Mouse (Mus musculus): ENCODE measurements around the gene Myo3a. TPM values are rescaled to one million over a fixed set of nuclear protein-coding genes. Genes with fewer than 3 reads are reported as not detected.
A peak's percentile ranks its signal among the peaks of the same experiment; 100 is the strongest.
"Not testable (repeated sequence)": the region's sequence is repeated elsewhere in the genome, so short reads cannot be mapped to it uniquely, and the experiment has no call there.

Myo3a gene
- total RNA-seq (2017): not detected in 2 replicates

DNA sequence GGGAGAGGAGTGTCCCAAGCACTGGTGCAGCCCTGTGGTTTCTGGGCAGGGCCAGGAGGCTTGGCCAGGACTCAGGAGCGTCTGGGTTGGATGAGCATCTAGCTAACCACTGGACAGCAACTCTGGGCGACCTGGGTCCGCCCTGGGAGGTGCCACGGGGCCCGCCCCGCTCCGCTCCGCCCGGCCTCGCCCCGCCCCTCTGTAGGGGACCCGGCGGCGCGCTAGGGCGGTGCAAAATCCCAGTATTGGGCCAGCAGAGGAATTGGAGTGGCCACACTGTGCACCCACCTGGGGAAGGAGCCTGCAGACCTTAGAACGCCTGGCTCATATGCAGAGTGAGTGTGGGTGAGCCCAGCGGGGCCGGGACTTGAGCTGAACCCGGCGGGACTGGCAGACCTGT, at the start of gene Myo3a:
Gene Myo3a (plus strand): TSS at position 196 of the 400 bp plus-strand sequence.
- ATAC-seq (replicated peaks in 1 of 2; ENCODE audit: insufficient read depth in 1 of 2, low FRiP score in 2 of 2, low TSS enrichment in 1 of 2, low read depth in 1 of 2, poor library complexity in 2 of 2, severe bottlenecking in 2 of 2): peak; percentile 17 to 42; a peak in 1 of 4 replicates

DNA sequence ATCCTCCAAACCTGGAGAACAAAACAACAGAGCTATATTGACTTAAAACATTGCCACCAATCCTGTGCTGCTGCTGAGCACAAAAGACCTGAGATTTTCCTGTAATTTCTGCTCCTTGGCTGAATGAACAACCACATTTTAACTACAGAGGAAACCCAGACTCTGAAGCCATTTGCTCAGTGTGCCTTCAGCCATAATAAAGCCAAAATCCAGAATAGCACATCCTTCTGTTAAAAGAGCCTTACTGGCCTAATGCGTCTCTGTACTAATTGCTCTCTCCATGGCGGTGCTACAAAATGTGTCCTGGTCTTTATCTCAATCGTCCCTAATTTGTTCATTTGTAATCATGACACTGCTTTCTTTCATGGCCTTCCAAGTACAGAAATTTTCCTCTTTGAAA, 23.2 kb downstream of the Myo3a start:
- ATAC-seq (replicated peaks in 1 of 2; ENCODE audit: insufficient read depth in 1 of 2, low FRiP score in 2 of 2, low TSS enrichment in 1 of 2, low read depth in 1 of 2, poor library complexity in 2 of 2, severe bottlenecking in 2 of 2): no peak

DNA sequence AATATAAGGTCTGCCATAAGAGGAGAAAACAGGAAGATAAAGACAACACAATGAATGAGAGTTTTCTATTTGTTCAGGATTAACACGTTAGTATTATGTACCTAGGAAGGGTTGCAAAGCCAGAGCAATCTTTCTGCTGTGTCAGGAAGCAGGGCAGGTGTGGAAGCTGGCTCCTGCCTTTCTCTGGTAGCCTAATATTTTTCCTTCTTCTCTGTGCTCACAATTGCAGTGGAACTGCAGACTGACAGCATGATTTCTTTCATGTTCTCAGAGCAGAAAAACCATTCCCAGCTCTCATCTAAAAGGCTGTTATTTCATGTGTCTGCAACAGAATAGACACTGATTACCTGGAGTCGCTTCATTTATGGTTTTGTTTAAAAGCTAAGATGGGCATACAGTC, 23.7 kb downstream of the Myo3a start:
- no peak for ATAC-seq (replicated peaks in 1 of 2; ENCODE audit: insufficient read depth in 1 of 2, low FRiP score in 2 of 2, low TSS enrichment in 1 of 2, low read depth in 1 of 2, poor library complexity in 2 of 2, severe bottlenecking in 2 of 2)

DNA sequence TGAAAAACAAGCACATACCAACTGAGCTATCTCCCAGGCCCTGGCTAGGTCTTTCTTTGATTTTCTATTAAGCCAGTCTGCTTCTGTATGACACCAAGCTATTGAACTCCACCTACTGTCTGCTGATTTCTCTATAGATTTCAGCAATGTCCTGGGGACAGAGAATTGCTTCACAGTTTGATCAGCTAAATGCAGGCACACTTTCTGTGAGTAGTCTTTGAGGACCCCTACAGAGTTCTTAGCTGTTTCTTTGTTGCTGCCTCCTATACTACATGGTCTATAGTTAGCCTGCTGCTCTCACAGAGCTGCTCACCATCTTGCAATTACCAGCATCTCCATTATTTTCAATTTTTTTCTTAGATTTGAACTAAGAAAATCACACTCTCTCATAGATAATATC, 28.3 kb downstream of the Myo3a start:
- ATAC-seq (replicated peaks in 1 of 2; ENCODE audit: insufficient read depth in 1 of 2, low FRiP score in 2 of 2, low TSS enrichment in 1 of 2, low read depth in 1 of 2, poor library complexity in 2 of 2, severe bottlenecking in 2 of 2): no peak

DNA sequence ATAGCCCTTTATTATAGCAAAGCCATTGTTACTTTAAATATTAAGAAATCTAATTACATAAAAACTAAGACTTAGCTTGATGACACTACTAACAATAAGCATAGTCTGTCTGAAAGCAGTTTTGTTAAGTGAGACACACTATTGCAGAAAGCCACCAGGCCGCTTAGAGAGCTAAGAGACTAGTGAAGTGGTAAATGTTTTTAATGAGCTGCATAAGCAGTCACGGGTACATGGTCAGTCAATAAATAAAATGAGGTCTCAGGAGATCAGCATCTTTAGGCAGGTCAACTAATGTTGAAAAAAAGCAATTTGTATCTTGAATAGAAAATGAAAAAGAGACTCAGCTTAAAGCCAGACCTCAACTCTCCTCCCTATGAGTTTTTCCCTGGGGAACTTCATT, 44.3 kb downstream of the Myo3a start:
- ATAC-seq (replicated peaks in 1 of 2; ENCODE audit: insufficient read depth in 1 of 2, low FRiP score in 2 of 2, low TSS enrichment in 1 of 2, low read depth in 1 of 2, poor library complexity in 2 of 2, severe bottlenecking in 2 of 2): no peak

DNA sequence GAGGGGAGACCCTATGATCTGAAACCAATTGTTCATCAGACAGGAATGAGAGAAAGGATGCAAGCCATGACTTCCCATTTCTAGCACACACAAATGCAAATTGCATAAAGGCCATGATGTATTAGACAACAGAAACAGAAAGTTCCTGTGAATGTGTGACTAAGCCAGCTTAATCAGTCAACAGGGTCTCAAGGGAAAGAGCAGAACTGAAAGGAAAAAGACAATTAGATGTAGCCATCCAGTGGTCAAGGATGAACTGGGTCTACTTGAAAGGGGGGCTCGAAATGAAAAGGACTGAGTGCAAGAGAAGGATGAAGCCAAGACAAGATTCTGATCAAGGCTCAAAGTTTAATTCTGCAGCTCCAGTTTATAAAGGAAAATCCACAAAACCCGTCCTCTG, 58.1 kb downstream of the Myo3a start:
- no peak for ATAC-seq (replicated peaks in 1 of 2; ENCODE audit: insufficient read depth in 1 of 2, low FRiP score in 2 of 2, low TSS enrichment in 1 of 2, low read depth in 1 of 2, poor library complexity in 2 of 2, severe bottlenecking in 2 of 2)

DNA sequence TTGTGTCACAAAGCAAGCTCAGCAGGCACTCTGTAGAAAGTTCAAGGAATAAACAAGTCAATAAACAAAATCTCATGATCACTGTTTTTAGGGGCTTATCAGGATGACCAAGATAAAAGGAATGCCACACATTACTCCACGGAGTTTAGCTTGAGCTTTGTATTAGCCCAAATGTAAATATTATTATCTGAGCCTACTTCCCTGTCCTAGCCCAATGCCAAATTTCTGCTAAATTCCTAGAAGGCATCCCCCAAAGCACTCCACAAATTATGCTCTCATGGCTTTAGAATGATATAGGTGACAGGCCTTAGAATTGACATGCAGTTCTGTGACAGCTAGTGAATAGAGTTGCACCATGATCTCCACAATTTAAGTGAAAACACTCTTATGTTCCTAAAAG, 58.5 kb downstream of the Myo3a start:
- ATAC-seq (replicated peaks in 1 of 2; ENCODE audit: insufficient read depth in 1 of 2, low FRiP score in 2 of 2, low TSS enrichment in 1 of 2, low read depth in 1 of 2, poor library complexity in 2 of 2, severe bottlenecking in 2 of 2): no peak

DNA sequence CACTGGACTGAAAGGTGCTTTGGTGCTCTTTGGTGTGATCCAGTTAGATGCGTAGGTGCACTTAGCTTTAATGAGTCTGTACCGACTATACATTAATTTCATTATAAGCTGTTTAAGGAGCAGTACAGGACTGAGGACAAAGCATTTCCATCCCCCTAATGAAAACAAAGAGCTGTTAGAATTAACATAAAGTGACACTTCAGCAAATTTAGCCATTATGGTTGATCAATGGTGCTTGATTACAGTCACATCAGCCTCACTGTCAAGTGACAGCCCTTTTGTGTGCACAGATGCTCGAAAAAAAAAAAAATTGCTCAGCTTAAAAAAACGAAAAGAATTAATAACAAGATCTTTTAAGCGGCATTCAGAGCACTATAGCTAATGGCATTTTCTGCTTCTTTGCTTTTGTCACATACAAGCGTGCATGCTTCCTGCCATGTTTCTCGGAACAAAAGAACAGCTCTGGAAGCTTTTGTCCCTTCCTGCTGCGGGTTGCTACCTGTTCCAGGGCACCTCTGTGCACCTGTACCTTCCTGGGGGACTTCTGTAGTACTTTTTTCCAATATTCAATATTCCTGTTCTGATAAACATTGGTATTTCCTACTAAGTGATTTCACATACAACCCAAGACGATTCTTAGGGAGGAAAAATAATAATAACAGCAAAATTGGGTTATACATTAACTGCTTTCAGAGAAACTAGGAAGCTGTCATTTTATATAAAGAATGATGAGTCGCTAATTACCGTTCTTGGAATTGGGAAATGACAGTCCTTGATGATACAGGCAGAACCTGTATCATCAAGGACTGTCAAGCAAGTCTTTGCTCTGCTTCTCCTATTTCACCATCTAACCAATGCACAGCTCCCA, 66.5 kb downstream of the Myo3a start:
- ATAC-seq (replicated peaks in 1 of 2; ENCODE audit: insufficient read depth in 1 of 2, low FRiP score in 2 of 2, low TSS enrichment in 1 of 2, low read depth in 1 of 2, poor library complexity in 2 of 2, severe bottlenecking in 2 of 2): no peak

DNA sequence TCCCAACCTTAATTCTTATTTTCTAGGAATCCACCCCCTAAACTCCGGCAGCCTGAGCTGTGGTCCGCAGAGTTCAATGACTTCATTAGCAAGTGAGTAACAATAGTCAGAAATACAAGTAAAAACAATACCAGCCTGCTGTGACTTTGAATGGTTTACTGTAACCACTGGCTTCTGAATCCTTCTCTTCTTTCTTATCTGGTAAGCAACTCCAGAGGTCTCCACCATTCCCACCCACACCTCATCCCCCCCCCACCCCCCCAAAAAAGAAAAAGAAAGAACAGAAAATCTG, 67.1 kb downstream of the Myo3a start:
- no peak for ATAC-seq (replicated peaks in 1 of 2; ENCODE audit: insufficient read depth in 1 of 2, low FRiP score in 2 of 2, low TSS enrichment in 1 of 2, low read depth in 1 of 2, poor library complexity in 2 of 2, severe bottlenecking in 2 of 2)

DNA sequence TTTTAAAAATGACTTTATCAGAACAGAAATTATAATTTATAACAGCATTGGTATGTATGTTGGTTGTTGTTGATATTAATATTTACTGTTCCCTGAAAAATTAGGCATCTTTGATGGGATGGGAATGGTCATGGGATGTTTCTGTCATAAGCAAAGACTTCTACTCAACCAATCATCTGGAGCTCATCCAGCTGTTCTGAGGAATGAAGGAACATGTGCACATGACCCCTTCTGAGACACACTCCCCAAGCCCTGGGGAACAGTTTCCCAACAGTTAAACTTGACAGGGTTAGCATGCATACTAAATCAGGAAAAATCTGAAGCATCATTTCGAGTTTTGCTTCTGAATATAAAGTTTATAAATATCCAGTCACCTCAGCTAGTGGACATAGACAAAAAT, 70.6 kb downstream of the Myo3a start:
- ATAC-seq (replicated peaks in 1 of 2; ENCODE audit: insufficient read depth in 1 of 2, low FRiP score in 2 of 2, low TSS enrichment in 1 of 2, low read depth in 1 of 2, poor library complexity in 2 of 2, severe bottlenecking in 2 of 2): no peak

DNA sequence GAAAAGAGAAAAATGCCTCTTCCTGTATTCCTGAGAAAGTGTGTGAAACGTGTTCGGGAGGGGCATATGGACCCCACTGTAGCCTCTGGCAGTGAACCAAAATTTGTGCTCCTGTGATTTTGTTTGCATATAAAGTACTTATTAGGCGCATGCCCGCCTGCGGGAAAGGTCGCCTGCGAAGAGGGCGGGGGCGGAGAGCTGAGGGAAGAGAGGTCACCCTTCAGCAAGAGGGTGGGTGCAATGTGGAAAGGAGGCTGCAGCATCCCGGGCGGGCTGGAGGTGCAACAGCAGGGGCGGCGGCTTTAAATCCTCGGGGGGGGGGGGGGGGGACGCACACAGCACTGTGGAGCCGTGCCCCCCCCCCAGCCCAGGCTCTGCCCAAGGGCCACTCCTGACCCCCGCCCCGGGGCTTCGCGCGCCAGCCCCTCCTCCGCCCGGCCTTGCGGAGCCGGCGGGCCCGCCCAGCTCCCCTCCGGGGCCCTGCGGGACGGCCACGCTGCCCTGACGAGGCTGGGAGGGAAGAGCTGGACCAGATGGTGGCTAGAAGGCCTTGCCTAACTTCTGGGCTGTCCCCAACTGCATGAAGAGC, 111.1 kb downstream of the Myo3a start:
- no peak for ATAC-seq (replicated peaks in 1 of 2; ENCODE audit: insufficient read depth in 1 of 2, low FRiP score in 2 of 2, low TSS enrichment in 1 of 2, low read depth in 1 of 2, poor library complexity in 2 of 2, severe bottlenecking in 2 of 2)

DNA sequence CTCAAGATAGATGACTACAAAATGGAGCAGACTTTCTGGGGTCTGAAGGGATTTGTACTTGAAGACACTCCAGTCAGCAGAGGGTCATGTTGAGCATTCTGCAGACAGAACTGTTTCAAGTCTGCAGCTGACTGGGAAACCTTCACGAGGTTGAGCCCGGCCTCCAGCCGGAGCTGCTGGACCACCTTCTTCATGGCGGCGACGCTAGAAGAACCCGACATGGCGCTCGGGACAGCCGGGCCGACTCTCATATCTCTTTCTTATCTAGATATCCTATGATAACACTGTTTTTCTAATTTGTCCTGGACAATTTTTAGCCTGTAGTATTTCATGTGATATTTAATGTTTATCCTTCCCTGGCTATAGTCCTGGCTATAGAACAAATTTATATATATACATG, 183.2 kb downstream of the Myo3a start:
- not testable (repeated sequence) for ATAC-seq (replicated peaks in 1 of 2; ENCODE audit: insufficient read depth in 1 of 2, low FRiP score in 2 of 2, low TSS enrichment in 1 of 2, low read depth in 1 of 2, poor library complexity in 2 of 2, severe bottlenecking in 2 of 2)

DNA sequence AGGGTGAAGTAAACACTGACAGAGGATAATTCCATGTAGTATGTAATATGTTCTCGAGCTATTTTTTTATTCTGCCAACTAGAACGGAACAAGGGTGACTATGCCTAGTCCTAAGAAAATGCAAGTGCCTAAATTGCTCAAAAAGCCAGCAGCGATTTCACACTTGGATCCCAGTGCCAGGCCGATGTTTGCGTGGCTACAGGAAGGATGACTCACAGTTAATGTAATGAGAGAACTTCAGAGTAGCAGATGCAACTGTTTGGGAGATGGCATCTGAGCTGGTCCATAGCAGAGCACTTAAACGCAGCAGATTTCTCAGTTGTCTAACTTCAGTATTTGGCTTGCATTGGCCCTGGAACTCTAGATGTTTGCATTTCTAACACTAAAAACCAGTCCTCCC, 321.1 kb downstream of the Myo3a start:
- ATAC-seq (replicated peaks in 1 of 2; ENCODE audit: insufficient read depth in 1 of 2, low FRiP score in 2 of 2, low TSS enrichment in 1 of 2, low read depth in 1 of 2, poor library complexity in 2 of 2, severe bottlenecking in 2 of 2): no peak

DNA sequence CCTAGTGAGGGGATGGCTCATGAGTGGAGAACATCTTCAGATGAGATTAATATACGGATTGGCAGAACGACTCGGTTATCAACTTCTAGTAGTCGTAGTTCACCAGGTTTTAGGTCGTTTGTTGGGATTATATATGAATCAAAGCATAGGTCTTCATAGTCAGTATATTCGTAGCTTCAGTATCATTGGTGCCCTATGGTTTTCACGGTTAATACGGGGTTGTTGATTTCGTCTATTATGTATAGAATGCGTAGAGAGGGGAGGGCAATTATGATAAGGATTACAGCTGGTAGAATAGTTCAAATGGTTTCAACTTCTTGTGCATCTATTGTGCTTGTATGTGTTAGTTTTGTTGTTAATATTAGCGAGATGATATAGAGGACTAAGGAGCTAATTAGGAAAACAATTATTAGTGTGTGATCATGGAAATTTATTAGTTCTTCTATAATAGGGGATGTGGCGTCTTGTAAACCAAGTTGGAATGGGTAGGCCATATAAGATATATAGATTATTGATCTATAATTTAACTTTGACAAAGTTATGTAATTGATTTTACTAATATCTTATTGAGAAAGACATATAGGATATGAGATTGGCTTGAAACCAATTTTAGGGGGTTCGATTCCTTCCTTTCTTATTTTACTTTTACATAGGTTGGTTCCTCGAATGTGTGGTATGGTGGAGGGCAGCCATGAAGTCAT, 360.3 kb downstream of the Myo3a start:
- ATAC-seq (replicated peaks in 1 of 2; ENCODE audit: insufficient read depth in 1 of 2, low FRiP score in 2 of 2, low TSS enrichment in 1 of 2, low read depth in 1 of 2, poor library complexity in 2 of 2, severe bottlenecking in 2 of 2): peak; percentile 48 to 61

DNA sequence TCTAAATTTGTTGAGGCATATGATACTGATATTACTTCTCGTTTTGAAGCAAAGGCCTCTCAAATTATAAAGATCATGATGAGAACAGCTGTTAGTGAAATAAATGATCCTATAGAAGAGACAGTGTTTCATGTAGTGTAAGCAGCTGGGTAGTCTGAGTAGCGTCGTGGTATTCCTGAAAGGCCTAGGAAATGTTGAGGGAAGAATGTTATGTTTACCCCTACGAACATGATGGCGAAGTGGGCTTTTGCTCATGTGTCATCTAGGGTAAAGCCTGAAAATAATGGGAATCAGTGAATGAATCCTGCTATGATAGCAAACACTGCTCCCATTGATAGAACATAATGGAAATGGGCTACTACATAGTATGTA, 360.9 kb downstream of the Myo3a start:
- peak; percentile 19 to 32 for ATAC-seq (replicated peaks in 1 of 2; ENCODE audit: insufficient read depth in 1 of 2, low FRiP score in 2 of 2, low TSS enrichment in 1 of 2, low read depth in 1 of 2, poor library complexity in 2 of 2, severe bottlenecking in 2 of 2)

DNA sequence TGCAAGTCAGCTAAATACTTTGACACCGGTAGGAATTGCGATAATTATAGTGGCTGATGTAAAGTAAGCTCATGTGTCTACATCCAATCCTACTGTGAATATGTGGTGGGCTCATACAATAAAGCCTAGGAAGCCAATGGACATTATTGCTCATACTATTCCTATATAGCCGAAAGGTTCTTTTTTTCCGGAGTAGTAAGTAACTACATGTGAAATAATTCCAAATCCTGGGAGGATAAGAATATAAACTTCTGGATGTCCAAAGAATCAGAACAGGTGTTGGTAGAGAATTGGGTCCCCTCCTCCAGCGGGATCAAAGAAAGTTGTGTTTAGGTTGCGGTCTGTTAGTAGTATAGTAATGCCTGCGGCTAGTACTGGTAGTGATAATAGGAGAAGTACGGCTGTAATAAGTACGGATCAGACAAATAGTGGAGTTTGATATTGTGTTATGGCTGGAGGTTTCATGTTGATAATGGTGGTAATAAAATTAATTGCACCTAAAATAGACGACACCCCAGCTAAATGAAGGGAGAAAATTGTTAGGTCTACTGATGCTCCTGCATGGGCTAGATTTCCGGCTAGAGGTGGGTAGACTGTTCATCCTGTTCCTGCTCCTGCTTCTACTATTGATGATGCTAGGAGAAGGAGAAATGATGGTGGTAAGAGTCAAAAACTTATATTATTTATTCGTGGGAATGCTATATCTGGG, 361.5 kb downstream of the Myo3a start:
- peak; percentile 42 to 56 for ATAC-seq (replicated peaks in 1 of 2; ENCODE audit: insufficient read depth in 1 of 2, low FRiP score in 2 of 2, low TSS enrichment in 1 of 2, low read depth in 1 of 2, poor library complexity in 2 of 2, severe bottlenecking in 2 of 2)

DNA sequence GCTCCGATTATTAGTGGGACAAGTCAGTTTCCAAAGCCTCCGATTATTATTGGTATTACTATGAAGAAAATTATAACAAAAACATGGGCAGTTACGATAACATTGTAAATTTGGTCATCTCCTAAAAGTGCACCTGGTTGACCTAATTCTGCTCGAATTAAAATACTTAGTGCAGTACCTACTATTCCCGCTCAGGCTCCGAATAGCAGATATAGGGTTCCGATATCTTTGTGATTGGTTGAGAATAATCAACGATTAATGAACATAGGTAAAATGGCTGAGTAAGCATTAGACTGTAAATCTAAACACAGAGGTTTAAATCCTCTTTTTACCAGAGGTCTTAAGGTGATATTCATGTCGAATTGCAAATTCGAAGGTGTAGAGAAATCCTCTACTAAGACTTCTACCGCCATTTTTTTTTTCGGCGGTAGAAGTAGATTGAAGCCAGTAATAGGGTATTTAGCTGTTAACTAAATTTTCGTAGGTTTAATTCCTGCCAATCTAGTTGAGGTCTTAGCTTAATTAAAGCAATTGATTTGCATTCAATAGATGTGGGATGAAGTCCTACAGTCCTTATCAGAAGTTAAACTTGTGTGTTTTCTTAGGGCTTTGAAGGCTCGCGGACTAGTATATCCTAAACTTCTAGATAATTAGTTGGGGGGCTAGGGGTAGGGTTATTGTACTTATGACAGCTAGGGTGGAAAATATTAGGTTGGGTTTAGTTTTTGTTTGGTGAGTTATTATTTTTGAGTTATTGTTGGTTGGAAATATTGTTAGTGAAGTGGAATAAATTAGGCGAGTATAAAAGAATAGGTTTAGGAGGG, 362.3 kb downstream of the Myo3a start:
- peak; percentile 47 to 59 for ATAC-seq (replicated peaks in 1 of 2; ENCODE audit: insufficient read depth in 1 of 2, low FRiP score in 2 of 2, low TSS enrichment in 1 of 2, low read depth in 1 of 2, poor library complexity in 2 of 2, severe bottlenecking in 2 of 2)
